Mouse (Mus musculus): ENCODE results near the gene Lrrn2.

GRCm38 (mm10) chr1:132831963-132832362, 48.1 kb upstream of the Lrrn2 start:
- TF ChIP-seq POLR2A (IDR thresholded peaks at IDR 0.05; ENCODE audit: borderline replicate concordance, low read depth, low read length) (no peak), CTCF (IDR thresholded peaks at IDR 0.05; ENCODE audit: low read depth, low read length) (no peak)
